Mouse (Mus musculus) 3T3-L1 (cell line): ENCODE data around the gene Cdt1.

Experiments
- DNase-seq: peaks from one replicate; pipeline ENCODE4 v3.0.0-alpha.2; 2015; ENCODE audit warnings: low read depth, low spot score

Gene Cdt1

DNA sequence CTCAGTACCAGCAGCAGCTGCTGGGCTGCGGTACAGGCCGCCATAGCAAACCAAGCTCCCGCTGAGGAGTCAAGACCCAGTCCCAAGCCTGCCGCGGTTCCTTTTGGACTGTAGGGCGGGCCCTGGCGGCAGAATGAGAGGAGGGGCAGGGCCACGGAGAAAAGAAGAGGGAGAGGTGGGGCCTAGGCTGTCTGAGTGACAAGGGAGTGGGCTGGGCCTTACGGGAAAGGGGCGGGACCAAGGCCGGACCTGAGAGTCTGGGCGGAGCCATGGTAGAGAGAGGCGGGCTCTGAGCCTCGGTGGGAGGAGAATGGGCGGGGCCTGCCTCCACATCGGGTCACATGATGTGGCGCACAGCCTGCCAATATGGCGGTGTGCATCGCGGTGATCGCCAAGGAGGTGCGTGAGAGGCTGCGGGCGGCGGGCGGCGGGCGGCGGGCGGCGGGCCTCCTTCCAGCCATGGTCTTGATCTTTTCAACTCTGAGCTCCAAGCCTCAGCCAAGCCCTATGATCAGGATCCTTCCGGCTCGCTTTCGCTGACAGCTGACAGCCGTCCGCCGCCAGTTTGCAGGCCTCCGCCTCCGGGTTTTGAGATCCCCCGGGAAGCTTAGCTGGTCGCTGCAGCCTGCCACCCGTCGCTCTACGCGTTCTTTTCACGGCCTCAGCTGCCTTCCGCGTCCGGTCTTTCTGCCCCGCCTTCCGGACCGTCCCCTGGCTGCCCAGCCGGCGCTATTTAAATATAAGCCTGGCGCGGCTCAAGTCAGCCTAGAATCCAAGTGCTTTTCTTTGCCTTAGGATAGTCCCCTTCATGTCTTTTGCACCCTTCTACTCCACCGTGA, 43.7 kb downstream of the Cdt1 start, which contains the start of the genes Galns and Trappc2l:
TSS of gene Galns (minus strand) at position 169 of the 839 bp plus-strand sequence.
TSS of gene Trappc2l (plus strand) at position 346 of the 839 bp plus-strand sequence.
- DNase-seq = peak; percentile 98

- DNase-seq = no peak
Observed at GRCm38 (mm10) chr8:122616181-122616905, 48.5 kb downstream of the Cdt1 start.

GRCm38 (mm10) chr8:122617947-122618546, 50.2 kb downstream of the Cdt1 start:
- peak; percentile 72 for DNase-seq

DNA sequence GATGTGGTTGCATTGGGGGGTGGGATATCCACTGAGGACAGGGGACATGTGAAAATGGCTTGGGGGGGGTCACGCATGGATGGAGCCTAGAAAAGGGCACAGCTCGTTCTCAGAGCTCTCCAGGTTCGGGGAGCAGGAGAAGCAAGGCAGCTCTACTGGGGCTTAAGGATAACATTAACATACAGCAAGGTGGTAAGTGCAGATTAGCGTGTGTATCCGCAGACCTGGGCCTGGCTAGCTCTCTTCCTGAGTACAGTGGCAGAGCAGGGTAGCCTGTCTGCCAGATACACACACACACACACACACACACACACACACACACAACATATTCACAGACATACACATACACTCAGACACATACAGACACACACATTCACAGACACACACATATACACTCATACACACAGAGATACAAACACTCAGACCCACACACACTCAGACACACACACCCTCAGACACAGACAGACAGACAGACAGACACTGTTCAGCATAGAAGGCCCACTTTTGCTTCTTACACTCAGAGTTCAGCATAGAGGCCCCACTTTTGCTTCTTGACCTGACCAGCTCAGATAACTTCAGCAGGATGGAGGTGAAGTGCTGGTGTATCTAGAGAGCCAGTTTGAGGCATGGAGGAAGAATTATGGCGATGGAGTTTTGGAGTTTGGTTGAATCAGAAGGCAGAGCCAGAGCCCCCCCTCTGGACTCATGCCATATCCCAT, 51.0 kb downstream of the Cdt1 start:
- DNase-seq = no peak

- DNase-seq = no peak
Observed at GRCm38 (mm10) chr8:122620446-122620845, 52.6 kb downstream of the Cdt1 start.

GRCm38 (mm10) chr8:122622727-122623126, 54.9 kb downstream of the Cdt1 start, which contains the start of gene Pabpn1l:
Gene Pabpn1l (minus strand): TSS chr8:122622739.
- no peak for DNase-seq
